Mouse (Mus musculus): ENCODE results near the gene Smtnl2. TPM values are rescaled to one million over a fixed set of nuclear protein-coding genes. Genes with fewer than 3 reads are reported as not detected.

The Smtnl2 gene
- polyA plus RNA-seq, 1 experiment, result not detected

GRCm38 (mm10) chr11:72429288-72429690, 17.8 kb upstream of the Smtnl2 start:
- TF ChIP-seq GATA1 (IDR thresholded peaks at IDR 0.05; ENCODE audit: low read length) (no peak), TAL1 (IDR thresholded peaks at IDR 0.05; ENCODE audit: low read length) (no peak)
- no peaks in the 10 kb centered on the region for H3K27me3 ChIP-seq (ENCODE audit: control insufficient read depth)
- H3K4me1 ChIP-seq (ENCODE audit: control insufficient read depth), result peaks cover 6% of the 10 kb centered on the region
- H3K36me3 ChIP-seq (ENCODE audit: control insufficient read depth), result no peaks in the 10 kb centered on the region
- H3K9me3 ChIP-seq (ENCODE audit: control insufficient read depth, low read length), result no peaks in the 10 kb centered on the region
- peak overlapping the region; percentile 45 for H3K4me3 ChIP-seq (replicated peaks)

DNA sequence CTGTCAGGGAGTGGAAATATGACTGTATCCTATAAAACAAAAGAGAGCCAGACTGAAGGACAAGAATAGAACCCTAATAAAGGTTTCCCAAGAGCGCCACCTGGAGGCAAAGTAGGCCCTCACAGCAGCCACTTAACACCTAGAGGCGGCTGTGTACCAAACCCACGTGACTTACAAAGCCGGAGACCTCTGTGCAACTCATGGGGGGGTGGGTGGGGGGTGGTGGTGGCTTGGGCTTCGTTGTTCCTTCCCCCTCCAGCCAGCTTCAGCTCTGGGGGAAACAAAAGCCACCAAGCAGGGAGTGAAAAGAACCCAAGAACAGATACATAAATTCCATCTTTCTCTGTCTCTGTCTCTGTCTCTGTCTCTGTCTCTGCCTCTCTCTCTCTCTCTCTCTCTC, 17.2 kb upstream of the Smtnl2 start:
- Histone ChIP-seq H3K9me3 (ENCODE audit: control insufficient read depth, low read length) (no peaks in the 10 kb centered on the region), H3K4me1 (ENCODE audit: control insufficient read depth) (peaks cover 6% of the 10 kb centered on the region), H3K36me3 (ENCODE audit: control insufficient read depth) (no peaks in the 10 kb centered on the region), H3K4me3 (replicated peaks) (no peak overlapping the region), H3K27me3 (ENCODE audit: control insufficient read depth) (no peaks in the 10 kb centered on the region)
- TF ChIP-seq TAL1 (IDR thresholded peaks at IDR 0.05; ENCODE audit: low read length) (no peak), GATA1 (IDR thresholded peaks at IDR 0.05; ENCODE audit: low read length) (no peak)

GRCm38 (mm10) chr11:72426884-72427283, 15.4 kb upstream of the Smtnl2 start:
- no peaks in the 10 kb centered on the region for H3K36me3 ChIP-seq (ENCODE audit: control insufficient read depth)
- no peak overlapping the region for H3K4me3 ChIP-seq (replicated peaks)
- no peaks in the 10 kb centered on the region for H3K27me3 ChIP-seq (ENCODE audit: control insufficient read depth)
- no peaks in the 10 kb centered on the region for H3K9me3 ChIP-seq (ENCODE audit: control insufficient read depth, low read length)
- H3K4me1 ChIP-seq (ENCODE audit: control insufficient read depth), result peaks cover 6% of the 10 kb centered on the region
- TF ChIP-seq TAL1 (IDR thresholded peaks at IDR 0.05; ENCODE audit: low read length) (no peak), GATA1 (IDR thresholded peaks at IDR 0.05; ENCODE audit: low read length) (no peak)

DNA sequence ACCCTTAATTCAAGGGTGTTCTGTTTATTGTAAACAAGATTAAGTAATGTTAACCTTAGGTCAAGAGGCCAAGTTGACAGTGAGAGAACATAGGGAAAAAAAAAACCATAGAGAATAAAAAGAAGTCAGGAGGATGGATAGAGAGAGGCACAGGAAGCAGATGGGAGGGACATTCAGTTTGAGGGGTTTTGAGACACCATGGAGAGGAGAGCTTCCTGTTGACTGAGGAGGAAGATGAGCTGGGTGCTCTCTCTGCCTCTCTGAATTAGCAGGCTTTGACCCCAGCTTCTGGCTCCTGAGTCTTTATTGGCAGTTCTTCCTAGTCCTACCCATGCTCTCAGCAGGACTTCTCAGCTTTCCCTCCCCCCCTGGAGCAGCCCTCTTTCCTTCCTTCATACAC, 13.7 kb upstream of the Smtnl2 start:
- no peak overlapping the region for H3K4me3 ChIP-seq (replicated peaks)

GRCm38 (mm10) chr11:72423686-72424085, 12.2 kb upstream of the Smtnl2 start:
- no peak for TF ChIP-seq GATA1 (IDR thresholded peaks at IDR 0.05; ENCODE audit: low read length)
- no peak for TF ChIP-seq TAL1 (IDR thresholded peaks at IDR 0.05; ENCODE audit: low read length)
- Histone ChIP-seq H3K9me3 (ENCODE audit: control insufficient read depth, low read length) (no peaks in the 10 kb centered on the region), H3K36me3 (ENCODE audit: control insufficient read depth) (no peaks in the 10 kb centered on the region)

More for the DNA sequence above, 13.7 kb upstream of the Smtnl2 start:
- Histone ChIP-seq H3K9me3 (ENCODE audit: control insufficient read depth, low read length) (no peaks in the 10 kb centered on the region), H3K27me3 (ENCODE audit: control insufficient read depth) (no peaks in the 10 kb centered on the region), H3K36me3 (ENCODE audit: control insufficient read depth) (no peaks in the 10 kb centered on the region), H3K4me1 (ENCODE audit: control insufficient read depth) (peaks cover 6% of the 10 kb centered on the region)
- TF ChIP-seq GATA1 (IDR thresholded peaks at IDR 0.05; ENCODE audit: low read length) (no peak), TAL1 (IDR thresholded peaks at IDR 0.05; ENCODE audit: low read length) (no peak)

GRCm38 (mm10) chr11:72421518-72422278, 10.2 kb upstream of the Smtnl2 start:
- Histone ChIP-seq H3K27me3 (ENCODE audit: control insufficient read depth) (no peaks in the 10 kb centered on the region), H3K36me3 (ENCODE audit: control insufficient read depth) (no peaks in the 10 kb centered on the region), H3K9me3 (ENCODE audit: control insufficient read depth, low read length) (no peaks in the 10 kb centered on the region), H3K4me3 (replicated peaks) (no peak overlapping the region), H3K4me1 (ENCODE audit: control insufficient read depth) (peaks cover 6% of the 10 kb centered on the region)
- no peak for TF ChIP-seq GATA1 (IDR thresholded peaks at IDR 0.05; ENCODE audit: low read length)

More at GRCm38 (mm10) chr11:72423686-72424085, 12.2 kb upstream of the Smtnl2 start:
- Histone ChIP-seq H3K4me1 (ENCODE audit: control insufficient read depth) (no peaks in the 10 kb centered on the region), H3K4me3 (replicated peaks) (no peak overlapping the region), H3K27me3 (ENCODE audit: control insufficient read depth) (no peaks in the 10 kb centered on the region)

GRCm38 (mm10) chr11:72420460-72421122, 9.1 kb upstream of the Smtnl2 start:
- no peak overlapping the region for H3K4me3 ChIP-seq (replicated peaks)
- no peaks in the 10 kb centered on the region for H3K9me3 ChIP-seq (ENCODE audit: control insufficient read depth, low read length)
- no peaks in the 10 kb centered on the region for H3K27me3 ChIP-seq (ENCODE audit: control insufficient read depth)
- peaks cover 16% of the 10 kb centered on the region for H3K4me1 ChIP-seq (ENCODE audit: control insufficient read depth)
- no peak for TF ChIP-seq GATA1 (IDR thresholded peaks at IDR 0.05; ENCODE audit: low read length)
- no peak for TF ChIP-seq TAL1 (IDR thresholded peaks at IDR 0.05; ENCODE audit: low read length)
- no peaks in the 10 kb centered on the region for H3K36me3 ChIP-seq (ENCODE audit: control insufficient read depth)

DNA sequence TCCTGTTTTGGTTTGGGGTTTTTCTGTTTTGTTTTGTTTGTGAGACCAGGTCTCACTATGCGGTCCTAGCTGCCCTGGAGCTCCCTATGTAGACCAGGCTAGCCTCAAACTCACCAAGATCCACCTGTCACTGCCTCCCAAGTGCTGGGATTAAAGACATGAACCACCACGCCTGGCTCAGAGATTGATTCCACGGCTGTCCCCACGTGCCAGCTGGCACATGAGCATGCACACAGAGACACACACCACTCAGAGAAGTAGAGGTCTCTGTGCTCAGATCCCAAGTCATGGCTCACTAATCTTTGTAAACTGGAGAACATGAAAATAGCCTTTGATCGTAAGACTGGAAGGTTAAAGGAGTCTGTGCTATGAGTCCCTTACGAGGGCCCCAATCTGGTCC, 7.5 kb upstream of the Smtnl2 start:
- TF ChIP-seq TAL1 (IDR thresholded peaks at IDR 0.05; ENCODE audit: low read length), result no peak
- no peak for TF ChIP-seq GATA1 (IDR thresholded peaks at IDR 0.05; ENCODE audit: low read length)
- H3K36me3 ChIP-seq (ENCODE audit: control insufficient read depth), result no peaks in the 10 kb centered on the region
- H3K4me1 ChIP-seq (ENCODE audit: control insufficient read depth), result peaks cover 32% of the 10 kb centered on the region
- H3K9me3 ChIP-seq (ENCODE audit: control insufficient read depth, low read length), result no peaks in the 10 kb centered on the region
- H3K4me3 ChIP-seq (replicated peaks), result no peak overlapping the region
- H3K27me3 ChIP-seq (ENCODE audit: control insufficient read depth), result peaks cover under 1% of the 10 kb centered on the region

DNA sequence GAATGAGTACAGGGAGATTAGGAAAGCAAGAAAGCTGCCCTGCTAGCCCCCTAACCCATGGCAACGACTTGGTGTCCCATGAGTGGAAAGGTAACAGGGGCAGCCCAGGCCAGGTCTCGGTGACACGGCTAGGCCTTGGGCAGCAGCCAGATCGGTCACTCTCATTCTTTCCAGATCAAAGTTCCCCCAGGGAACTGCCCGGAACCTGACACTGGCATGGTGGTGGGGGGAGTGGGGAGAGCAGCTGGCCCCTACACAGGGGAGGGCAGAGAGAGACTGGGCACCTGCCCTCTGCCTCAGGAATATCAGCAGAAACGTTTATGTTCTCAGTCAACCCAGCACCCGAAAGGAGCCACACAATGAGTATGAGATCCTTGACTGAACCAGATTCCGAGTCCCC, 6.7 kb upstream of the Smtnl2 start:
- Histone ChIP-seq H3K27me3 (ENCODE audit: control insufficient read depth) (peaks cover 3% of the 10 kb centered on the region), H3K36me3 (ENCODE audit: control insufficient read depth) (no peaks in the 10 kb centered on the region), H3K4me1 (ENCODE audit: control insufficient read depth) (peaks cover 39% of the 10 kb centered on the region), H3K4me3 (replicated peaks) (no peak overlapping the region), H3K9me3 (ENCODE audit: control insufficient read depth, low read length) (no peaks in the 10 kb centered on the region)
- TF ChIP-seq GATA1 (IDR thresholded peaks at IDR 0.05; ENCODE audit: low read length) (no peak), TAL1 (IDR thresholded peaks at IDR 0.05; ENCODE audit: low read length) (no peak)

Measured in erythroblast, embryonic 14.5 days (primary cell).